Mouse (Mus musculus): ENCODE measurements around the gene Klk1b27.
"Not testable (repeated sequence)": the region's sequence is repeated elsewhere in the genome, so short reads cannot be mapped to it uniquely, and the experiment has no call there.

Gene Klk1b27

DNA sequence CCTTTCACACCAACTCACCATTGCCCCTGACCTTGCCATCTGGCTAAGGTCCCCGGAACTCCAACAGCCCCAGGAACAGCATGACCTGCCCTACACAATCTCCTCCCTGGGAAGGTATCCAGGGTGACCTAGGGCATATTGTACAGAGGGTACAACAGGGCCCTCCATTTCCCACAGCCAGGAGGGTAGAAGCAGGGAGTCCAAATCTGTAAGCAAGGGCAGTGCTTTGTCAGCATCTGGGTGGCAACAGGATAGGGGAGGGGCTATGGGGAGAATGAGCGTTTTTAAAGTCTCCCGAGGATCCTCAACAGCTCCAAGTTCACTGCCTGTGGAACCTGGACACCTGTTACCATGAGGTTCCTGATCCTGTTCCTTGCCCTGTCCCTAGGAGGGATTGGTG is at the start of gene Klk1b27:
Klk1b27 (plus strand) TSS at position 301 of the 400 bp plus-strand sequence.
- DNase-seq (ENCODE audit: low spot score): not testable (repeated sequence)

DNA sequence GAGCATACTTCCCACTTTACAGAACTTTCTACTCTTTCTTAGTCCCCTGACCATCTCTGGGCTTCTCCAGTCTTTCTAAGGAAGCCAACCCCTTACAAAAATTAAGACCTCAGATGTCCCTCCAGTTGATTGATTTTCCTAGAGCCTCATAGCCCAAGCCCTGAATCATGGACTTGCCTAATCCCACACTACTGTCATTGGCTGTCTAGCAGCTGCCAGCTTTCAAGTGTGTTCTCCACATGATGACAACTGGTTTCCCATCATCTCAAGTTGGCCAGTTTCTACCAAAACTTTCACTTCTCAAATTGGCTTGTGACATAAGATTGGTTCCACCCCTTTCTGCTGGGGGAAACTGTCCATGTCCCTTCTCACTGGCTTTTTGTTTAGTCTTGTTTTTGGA is 47.2 kb upstream of the Klk1b27 start:
- DNase-seq (ENCODE audit: low spot score): no peak

DNA sequence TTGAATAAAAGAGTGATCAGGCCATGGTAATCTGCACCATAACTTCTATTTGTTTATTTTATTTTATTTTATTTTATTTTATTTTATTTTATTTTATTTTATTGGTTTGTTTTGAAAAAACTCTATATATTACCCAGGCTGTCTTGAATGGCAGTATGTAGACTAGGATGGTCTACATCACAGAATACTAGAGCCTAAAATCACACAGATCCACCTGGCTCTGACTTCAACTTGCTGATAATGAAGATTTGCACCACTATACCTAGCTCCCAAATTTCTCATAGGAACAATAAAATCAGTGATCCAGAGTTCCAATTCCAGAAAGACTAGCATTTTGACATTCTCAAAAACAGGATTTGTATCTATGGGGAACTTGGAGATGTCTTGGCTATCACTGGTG is 40.2 kb upstream of the Klk1b27 start, which contains the start of gene Klk1b26:
Klk1b26 (plus strand) TSS at position 301 of the 400 bp plus-strand sequence.
- DNase-seq (ENCODE audit: low spot score): not testable (repeated sequence)

- not testable (repeated sequence) for DNase-seq (ENCODE audit: low spot score)
These were observed 37.4 kb upstream of the Klk1b27 start for GRCm38 (mm10) chr7:44014666-44015065.

- no peak for DNase-seq (ENCODE audit: low spot score)
These were observed 37.0 kb upstream of the Klk1b27 start for GRCm38 (mm10) chr7:44015071-44015470.

GRCm38 (mm10) chr7:44072117-44072516 is 20.0 kb downstream of the Klk1b27 start:
- no peak for DNase-seq (ENCODE audit: low spot score)

- no peak for DNase-seq (ENCODE audit: low spot score)
These were observed 25.6 kb downstream of the Klk1b27 start for GRCm38 (mm10) chr7:44077703-44078102.

- no peak for DNase-seq (ENCODE audit: low spot score)
These were observed 44.0 kb downstream of the Klk1b27 start for GRCm38 (mm10) chr7:44096111-44096510.

DNA sequence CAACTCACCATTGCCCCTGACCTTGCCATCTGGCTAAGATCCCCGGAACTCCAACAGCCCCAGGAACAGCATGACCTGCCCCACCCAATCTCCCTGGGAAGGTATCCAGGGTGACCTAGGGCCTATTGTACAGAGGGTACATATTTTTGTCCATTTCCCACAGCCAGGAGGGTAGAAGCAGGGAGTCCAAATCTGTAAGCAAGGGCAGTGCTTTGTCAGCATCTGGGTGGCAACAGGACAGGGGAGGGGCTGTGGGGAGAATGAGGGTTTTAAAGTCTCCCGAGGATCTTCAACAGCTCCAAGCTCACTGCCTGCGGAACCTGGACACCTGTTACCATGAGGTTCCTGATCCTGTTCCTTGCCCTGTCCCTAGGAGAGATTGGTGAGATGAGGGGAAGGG is 49.9 kb downstream of the Klk1b27 start, which contains the start of gene Klk1b21:
Klk1b21 (plus strand) TSS at position 301 of the 400 bp plus-strand sequence.
- DNase-seq (ENCODE audit: low spot score): not testable (repeated sequence)
